Mouse (Mus musculus) cortical plate, adult 2 months (tissue): ENCODE results near the gene Trp53bp2.

Experiments used
- CTCF ChIP-seq: fragments of 200-500 bp; IDR thresholded peaks from 2 replicates; pipeline ENCODE4 v1.5.1; 2011; ENCODE audit warnings: mild to moderate bottlenecking, control low read depth, low read length; ENCODE audit not compliant: insufficient read depth; ENCODE audit errors: extremely low read depth
- POLR2A ChIP-seq: fragments of 200-500 bp; IDR thresholded peaks from 2 replicates; pipeline ENCODE4 v1.6.1; 2011; ENCODE audit warnings: mild to moderate bottlenecking, low read length, control low read depth; ENCODE audit not compliant: insufficient read depth; ENCODE audit errors: extremely low read depth

GRCm38 (mm10) chr1:182386449-182386848 is 22.5 kb upstream of the Trp53bp2 start:
- TF ChIP-seq CTCF (no peak), POLR2A (no peak)
